Mouse (Mus musculus) left cerebral cortex, postnatal 25 days (tissue): ENCODE data around the gene Pttg1. TPM values are rescaled to one million over a fixed set of nuclear protein-coding genes. Genes with fewer than 3 reads are reported as not detected.

Source experiments
- DNase-seq, 2 experiments: peaks; one replicate each; pipeline ENCODE4 v3.0.0; 2022; ENCODE audit warnings: low spot score in 2 of 2, mixed read lengths in 1 of 2
- intact Hi-C: fragments of 180-260 bp; cut with DNase I; formaldehyde crosslinking; loops from one replicate; pipeline ENCODE4 v1.15.1; 2025
- total RNA-seq, 2 experiments: library from RNA; stranded (reverse); gene quantifications; 2 replicates each; pipeline ENCODE4 v1.2.3; 2021

Pttg1 gene
- total RNA-seq, 2 experiments from 2014 or later = 25.5 to 27.4 TPM

DNA sequence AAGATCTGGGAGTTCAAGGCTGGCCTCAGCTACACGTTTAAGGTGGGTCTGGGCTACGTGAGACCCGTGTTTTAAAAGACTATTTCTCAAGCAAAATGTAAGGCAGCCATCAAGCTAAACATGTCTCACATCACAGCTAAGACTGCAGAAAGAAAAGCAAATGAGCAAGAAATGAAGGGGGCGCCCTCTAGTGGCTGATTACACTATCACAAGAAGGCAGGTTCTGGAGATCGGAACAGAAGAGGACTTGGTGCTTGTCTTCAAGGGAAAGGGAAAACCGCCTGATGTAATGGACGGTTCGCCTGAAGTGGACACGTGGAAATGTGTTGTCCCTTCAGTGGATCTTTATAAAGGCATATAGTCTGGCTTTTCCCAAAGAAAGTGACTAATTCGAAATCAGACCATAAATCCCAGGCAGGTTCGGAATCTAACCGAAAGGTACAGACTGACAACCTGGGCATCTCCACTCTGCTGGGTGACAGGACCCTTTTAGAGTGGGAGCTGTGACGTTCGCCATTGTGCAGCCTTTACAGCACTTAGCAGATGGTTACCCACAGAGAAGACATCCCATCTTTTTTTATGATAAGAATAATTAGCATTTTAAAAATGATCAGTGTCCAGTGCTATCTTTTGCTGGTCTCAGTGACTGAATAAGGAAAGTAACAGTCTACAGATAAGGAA lies 13.1 kb downstream of the Pttg1 start:
- DNase-seq = peak; percentile 83 to 91

DNA sequence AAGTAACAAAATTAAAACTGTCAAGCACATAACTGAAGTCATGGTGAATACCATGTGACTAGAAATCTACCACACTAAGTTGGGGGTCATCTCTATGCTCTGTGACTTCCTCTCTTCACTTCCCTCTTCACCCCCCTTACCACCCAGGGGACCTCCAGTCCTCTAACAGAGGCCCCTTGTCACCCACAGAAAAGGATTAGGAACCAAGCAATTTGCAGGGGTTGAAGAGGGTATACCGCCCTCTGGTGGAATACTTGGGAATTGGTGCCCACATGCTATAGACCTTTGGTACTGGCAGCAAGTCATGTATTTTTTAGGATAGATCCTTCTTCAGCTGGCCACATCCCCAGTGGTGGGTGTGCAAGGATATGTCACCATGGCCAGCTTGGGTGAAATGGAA lies 14.6 kb downstream of the Pttg1 start:
- intact Hi-C loops = loop anchor here (1.0 to 10.0 kb wide), 2 partner anchors 63 to 987 kb away; no protein-coding TSS in a partner anchor
- peak; percentile 66 to 70 for DNase-seq

More for the DNA sequence above, 13.1 kb downstream of the Pttg1 start:
- intact Hi-C loops = loop anchor here (10.0 kb wide), 1 partner anchor 988 kb away; no protein-coding TSS in a partner anchor

DNA sequence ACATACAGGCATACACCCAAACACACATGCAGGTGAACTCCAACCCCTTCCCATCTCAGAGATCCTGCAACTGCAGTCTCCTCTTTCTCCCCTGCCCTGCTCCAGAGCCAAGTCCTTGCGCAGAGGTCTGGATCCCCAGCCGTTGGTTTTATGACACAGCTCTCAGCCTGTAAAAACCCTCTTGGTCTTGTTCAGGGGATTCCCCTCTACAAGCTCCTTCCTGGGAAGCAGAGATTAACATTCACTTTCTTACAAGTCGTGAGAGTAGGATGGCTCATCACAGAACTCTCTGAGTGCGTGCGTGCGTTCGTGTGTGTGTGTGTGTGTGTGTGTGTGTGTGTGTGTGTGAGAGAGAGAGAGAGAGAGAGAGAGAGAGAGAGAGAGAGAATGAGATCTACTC lies 15.8 kb downstream of the Pttg1 start:
- no peak for DNase-seq
- intact Hi-C loops = loop anchor here (10.0 kb wide), 1 partner anchor 985 kb away; no protein-coding TSS in a partner anchor

DNA sequence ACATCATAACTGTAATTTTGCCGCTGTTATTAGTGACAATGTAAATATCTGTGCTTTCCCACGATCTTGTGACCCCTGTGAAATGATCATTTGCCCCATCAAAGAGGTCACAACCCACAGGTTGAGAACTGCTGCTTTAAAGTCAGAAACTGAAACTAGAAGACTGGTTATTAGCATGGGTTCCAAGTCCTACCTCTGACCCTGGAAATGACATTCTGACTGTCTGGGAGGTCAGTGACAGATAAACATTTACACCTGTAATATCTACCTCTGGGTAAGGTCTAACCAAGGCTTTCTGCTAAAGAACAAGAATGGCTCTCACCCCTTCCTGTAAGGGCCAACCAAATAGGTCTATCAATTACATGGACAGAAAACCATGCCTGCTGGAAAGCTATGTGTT lies 17.2 kb downstream of the Pttg1 start:
- intact Hi-C loops = no loop called here

DNA sequence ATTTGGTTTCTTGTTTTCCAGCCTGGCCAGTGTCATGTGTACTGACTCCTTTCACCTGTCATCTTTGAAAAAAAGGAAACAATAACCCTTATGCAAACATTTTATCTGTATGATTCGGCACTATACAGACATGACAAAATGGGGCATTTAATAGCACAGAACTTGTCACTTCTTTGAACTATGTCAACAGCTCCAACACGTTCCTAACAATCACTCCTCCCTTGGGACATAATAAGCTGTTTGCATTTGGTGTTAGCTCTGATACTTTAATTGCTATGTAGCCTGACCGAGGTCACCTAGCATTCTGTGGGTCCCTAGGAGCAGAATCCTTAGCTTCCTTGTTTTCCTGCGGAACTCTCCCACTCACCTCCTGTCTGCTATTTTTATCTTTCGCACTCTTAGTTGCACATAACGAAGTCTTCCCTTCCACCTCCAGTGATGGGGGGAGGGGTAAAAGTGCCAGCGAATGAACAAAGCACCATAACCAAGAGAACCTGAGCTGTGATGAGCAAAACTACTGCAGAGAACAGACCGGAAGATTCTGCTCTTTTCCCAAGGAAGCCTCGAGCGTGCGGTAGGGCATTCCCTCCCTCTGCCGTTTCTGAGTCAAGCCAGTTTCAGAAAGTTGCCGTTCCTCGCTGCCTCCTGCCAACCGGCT lies 21.8 kb downstream of the Pttg1 start:
- intact Hi-C loops = no loop called here
- DNase-seq = peak in 1 of 2 experiments; percentile 36

More for the DNA sequence above, 17.2 kb downstream of the Pttg1 start:
- no peak for DNase-seq

DNA sequence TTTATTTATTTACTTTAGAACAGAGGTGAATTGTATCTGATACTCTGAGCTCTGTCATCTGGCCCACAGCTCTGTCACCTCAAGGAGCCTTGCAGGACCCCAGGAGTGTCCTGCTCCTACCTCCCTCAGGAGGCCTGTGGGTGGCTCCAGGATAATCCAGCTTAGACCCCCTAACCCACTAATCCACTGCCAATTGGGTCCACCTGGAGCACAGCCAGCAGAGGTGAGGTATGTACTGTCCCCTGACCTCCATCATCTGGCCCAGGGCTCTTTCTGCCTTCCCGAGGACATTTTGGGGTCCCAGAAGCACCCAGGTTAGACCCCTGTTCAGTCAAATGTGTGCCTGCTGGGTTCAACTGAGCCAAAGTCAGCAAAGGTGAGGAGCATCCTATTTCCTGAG lies 25.9 kb downstream of the Pttg1 start:
- no peak for DNase-seq
- intact Hi-C loops = no loop called here

DNA sequence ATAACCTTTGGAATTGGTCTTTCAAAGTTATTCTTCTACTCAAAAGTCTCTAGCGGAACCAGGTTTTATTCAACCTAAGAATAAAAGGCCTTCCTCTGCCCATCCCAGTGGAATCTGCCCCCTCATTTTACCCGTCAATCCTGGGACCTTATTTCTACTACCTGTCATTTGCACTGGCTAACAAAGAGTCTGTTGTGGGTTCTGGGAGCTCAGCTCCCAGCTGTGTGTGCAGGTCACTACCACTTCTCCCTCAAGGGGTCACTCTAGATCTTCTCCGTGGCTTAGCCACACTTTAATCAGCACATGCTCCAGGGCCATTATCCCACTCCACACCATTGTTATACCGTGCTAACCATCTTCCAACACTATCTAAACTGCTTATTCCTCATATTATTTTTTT lies 26.8 kb downstream of the Pttg1 start:
- no peak for DNase-seq
- intact Hi-C loops = no loop called here

DNA sequence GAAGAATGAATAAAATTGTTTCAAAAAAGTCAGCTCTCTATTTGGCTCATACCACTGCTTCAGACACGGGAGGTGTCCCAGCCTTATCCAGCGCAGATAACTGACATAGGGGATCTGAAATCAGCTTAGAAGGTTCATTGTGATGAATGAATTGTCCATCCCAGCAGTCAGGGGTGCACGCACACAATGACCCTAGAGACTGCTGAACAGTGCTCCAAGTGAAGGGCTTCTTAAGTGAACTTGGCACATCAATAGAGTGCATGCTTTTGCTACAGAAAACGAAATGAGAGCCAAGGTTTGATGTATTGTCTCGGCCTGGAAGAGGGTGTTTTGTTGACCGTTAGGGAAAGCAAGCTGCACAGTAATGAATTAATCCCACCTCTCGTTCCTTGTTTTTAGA lies 29.4 kb downstream of the Pttg1 start:
- intact Hi-C loops = no loop called here
- DNase-seq = no peak

DNA sequence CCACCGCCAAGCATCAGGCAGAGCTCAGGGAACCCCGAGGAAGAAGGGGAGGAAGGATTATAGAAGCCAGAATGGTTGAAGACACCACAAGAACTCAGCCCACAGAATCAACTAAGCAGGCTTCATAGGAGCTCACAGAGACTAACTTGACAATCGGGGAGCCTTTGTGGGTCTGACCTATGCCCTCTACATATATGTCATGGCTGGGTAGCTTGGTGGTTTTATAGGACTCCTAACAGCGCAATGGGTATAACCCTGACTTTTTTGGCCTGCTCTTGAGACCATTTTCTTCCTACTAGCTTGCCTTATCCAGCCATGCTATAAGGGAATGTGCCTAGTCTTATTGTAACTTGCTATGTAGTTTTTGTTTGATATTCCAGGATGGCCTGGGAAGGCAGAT lies 29.8 kb downstream of the Pttg1 start:
- intact Hi-C loops = no loop called here

DNA sequence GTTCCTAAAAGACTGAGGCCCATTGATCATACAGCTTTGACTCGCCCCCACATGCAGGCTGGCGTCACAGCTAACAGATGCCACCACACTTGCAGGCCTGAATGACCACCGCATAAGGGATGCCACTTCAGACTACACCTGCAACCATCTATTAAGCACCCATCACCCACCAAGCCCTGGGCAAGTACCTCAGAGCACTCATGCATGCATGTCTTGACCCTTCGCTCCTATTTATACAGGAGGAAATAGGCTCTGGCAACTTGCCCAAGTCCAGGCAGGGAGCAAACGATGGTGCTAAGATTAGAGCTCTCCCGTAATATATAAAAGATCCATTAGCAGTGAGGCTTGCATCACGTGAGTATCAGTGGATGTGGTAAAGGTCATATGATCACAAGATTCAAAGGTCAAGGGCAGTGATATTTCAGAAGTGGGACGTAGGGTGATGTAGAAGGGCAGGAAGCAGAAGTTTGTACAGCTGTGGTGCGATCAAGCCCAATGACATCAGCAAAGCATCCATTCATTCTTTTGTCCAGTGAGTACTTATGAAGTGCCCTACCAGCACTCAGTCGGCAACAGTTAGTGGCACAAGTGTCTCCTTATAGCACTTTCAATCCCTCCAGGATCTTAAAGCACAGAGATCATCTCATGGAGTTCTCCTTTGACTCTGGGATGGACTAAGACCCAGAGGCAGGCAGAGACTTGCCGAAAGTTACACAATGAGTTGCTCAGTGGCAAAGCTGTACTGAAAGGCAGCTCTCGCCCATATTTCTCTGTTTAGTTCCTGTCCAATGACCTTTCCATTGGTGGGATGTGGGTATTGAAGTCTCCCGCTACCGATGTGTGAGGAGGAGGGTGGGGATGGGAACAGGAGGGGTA lies 30.7 kb downstream of the Pttg1 start:
- intact Hi-C loops = no loop called here
- no peak for DNase-seq

More for the DNA sequence above, 29.8 kb downstream of the Pttg1 start:
- DNase-seq = no peak

DNA sequence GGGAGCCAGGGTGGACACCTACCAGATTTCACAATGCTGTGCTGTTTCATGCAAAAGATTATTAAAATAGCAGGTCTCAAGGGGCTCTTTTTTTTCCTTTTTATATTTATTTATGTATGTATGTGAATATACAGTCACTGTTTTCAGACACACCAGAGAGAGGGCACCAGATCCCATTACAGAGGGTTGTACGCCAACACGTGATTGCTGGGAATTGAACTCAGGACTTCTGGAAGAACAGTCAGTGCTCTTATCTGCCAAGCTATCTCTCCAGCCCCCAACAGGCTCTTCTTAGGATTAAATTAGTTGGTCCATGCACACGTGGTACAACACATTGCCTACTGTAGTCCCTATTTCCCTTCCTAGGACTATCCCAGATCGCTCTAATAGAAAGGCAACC lies 32.7 kb downstream of the Pttg1 start:
- no peak for DNase-seq
- intact Hi-C loops = no loop called here

DNA sequence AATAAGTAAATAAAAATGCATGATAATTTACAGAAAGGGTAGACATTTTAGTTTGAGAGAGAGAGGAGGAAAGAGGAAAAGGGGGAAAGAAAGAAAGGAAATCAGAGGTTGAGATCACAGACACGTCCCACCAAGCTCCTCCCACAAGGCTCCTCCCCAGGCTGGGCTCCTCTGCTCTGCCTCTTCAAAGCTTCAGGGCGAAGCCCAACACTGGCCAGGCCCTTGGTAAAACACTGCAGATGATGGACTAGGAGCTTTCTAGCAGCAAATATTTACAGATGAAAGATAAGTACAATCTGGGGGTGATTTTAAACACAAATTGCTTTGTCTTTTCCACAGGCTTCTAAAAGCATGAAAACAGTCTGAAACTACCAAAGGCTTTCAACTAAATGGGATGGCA lies 33.3 kb downstream of the Pttg1 start:
- intact Hi-C loops = no loop called here

DNA sequence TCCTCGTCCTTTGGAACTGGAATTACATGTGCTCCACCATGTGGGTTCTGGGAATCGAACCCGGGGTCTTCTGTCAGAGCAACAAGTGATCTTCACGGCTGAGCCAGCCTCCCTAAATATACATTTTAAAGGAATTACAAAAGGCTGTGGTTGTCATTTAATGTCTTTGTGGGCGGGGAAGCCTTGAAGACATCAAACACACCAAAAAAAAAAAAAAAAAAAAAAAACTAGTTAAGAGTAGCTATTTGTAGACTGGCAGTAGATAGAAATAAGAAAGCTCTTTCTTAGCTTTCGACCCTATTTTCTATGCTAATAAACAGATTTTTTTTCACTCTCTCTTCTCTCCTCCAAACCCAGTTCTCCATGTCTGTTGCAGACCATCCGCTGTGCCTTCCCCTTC lies 36.9 kb downstream of the Pttg1 start:
- intact Hi-C loops = no loop called here
- DNase-seq = no peak

More for the DNA sequence above, 33.3 kb downstream of the Pttg1 start:
- no peak for DNase-seq

DNA sequence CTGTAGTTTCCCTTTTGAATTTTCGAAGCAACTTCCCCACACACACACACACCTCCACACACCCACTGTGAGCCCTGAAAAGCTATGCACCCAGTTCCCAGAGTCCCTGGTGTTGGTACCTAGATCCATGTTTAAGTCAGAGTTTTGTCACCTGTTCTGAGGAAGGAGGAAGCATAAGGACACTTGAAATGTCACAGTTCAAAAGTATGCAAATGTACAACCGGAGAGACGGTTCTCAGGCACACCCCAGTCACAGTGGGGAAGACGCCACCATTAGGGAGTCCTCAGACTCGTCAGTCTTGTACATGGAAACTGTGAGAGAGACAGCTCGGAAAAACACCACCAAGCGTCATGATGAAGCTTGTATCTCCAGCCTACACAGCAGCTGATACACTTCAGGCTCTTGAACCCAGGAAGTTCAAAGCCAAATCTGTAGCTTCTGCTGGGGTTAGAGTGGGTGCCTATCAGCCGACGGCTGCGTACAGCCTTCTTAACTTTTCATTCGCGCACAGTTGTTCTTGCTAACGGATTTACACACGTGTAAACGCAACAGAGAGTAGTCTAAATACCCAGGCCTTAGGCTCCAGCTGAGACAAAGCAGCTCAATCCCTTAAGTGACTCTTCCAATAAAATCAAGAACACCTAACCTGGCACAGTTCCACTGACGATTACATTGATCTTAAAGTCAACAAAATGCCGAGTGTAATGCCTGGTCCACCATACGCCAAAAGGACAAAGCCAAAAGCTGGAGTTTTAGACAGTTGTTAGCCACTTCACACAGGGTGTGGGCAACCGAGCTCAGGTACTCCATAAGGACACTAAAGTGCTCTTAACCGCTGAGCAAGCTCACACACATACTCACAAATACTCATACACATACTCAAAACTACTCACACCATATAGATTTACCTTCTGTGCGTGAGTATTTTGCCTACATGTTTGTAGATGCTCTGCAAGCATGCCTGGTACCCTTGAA lies 37.6 kb downstream of the Pttg1 start:
- intact Hi-C loops = no loop called here

DNA sequence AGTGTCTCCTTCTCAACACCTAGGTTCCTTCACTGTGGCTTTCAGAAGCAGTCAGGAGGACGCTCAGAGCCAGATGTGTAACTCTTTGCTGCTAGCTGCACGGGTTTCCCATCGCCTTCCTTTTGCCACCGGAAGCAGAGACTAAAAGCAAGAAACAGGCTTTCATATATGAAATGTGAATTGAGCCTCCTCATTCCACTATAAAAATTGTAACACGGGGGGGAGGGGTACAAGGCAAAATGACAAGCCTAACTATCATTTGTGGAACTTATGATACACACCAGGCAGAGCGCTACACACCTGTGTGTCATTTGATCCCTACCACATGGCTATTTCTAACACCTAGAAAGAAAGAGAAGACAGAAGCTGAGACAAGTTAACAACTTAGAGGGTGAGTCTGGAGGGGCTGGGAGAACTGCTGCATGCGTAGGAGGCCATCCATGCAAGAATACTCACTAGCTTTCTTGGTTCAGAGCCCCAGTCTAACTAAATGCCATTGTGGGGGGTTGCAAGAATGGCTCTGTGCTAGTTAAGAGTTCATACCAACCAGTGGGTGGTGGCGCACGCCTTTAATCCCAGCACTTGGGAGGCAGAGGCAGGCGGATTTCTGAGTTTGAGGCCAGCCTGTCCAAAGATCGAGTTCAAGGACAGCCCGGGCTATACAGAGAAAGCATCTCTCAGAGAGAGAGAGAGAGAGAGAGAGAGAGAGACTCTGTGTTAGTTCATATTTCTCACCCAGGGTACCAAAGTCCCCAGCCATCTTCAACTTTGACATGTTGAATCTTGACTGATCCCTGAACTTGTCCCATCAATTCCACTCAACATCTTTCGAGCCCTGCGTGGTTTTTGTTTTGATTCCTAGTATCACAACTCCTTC lies 38.8 kb downstream of the Pttg1 start:
- no peak for DNase-seq
- intact Hi-C loops = no loop called here

More for the DNA sequence above, 37.6 kb downstream of the Pttg1 start:
- no peak for DNase-seq

DNA sequence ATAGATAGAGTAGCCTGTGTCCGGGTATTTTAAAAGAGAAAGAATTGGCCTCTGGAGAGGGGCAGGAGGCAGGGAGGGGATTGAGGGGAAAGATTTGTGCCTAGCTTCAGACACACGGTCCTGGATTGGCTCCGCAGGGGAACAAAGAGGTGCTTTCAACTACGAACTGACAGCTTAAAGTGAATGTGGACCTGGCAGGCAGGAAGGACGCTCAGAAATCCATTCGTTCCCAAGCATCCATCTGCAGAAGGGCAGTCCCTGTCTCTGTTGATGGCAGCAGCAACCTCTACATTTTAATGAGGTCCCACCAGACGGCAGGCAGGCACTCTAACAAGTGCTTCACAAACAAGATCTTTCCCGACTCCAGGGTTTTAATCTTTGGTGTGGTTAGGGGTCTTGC lies 40.3 kb downstream of the Pttg1 start:
- intact Hi-C loops = no loop called here

DNA sequence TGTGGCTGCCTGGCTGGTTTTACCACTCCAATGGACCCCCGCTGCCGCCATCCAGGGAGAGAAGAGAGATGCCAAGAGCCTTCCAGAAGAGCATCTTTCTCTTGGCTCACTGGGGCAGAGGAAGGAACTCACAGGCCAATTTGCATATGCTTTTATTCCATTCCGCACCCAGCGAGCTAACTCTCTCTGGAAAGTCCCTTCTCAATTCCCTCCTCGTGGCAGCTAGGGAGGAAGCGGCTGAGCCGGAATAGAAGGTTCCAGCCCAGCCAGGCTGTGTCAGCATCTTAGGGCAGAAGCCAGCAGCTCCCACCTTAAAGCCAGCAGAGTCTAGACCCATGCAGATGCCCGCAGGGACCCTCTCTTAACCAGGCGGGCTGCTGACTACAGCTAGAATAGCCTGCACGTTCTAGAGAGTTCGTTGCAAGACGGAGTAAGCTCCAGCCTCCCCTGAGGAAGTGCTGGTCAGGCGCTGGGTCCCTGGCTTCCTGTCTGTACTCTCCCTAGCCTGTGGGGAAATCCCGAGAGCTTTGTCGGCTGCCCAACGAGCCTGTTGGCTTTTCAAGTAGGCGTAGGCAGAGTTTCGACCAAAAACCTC lies 40.9 kb downstream of the Pttg1 start:
- intact Hi-C loops = no loop called here

More for the DNA sequence above, 40.3 kb downstream of the Pttg1 start:
- peak in 1 of 2 experiments; percentile 9 for DNase-seq

DNA sequence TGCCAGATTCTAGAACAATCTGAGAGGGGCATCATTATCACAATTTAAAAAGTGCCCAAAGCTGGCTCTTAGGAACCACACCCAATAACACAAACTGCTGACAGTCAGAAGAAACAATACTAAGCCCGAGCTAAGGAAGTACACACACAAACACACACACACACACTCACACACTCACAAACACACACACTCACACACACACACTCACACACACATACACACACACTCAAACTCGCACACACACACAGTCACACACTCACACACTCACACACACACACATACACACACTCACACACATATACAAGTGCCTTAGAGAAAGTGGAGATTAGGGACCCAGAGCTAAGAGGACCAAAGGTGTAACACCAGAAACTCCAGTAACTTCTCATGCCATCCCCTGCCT lies 42.5 kb downstream of the Pttg1 start:
- intact Hi-C loops = no loop called here

More for the DNA sequence above, 40.9 kb downstream of the Pttg1 start:
- DNase-seq = peak; percentile 41 to 60

More for the DNA sequence above, 42.5 kb downstream of the Pttg1 start:
- DNase-seq = no peak
